ENCODE assay signal across 7 mouse cellular contexts in genomic region chr13:29371916-29372315, GRCm38 (mm10).
DNase-seq lines count a peak whose midpoint lies in the region; ATAC-seq and TF ChIP-seq lines count a peak whose summit lies in the region.

No protein-coding gene starts in this region.

- H3K36me3 ChIP-seq in forebrain, embryonic 14.5 days (ENCODE audit: control insufficient read depth, insufficient read depth, low read length), result no peaks in the 10 kb centered on the region
- H3K36me3 ChIP-seq in hindbrain, embryonic 14.5 days (replicated peaks; ENCODE audit: control insufficient read depth, insufficient read depth), result no peaks in the 10 kb centered on the region

- no peak for TF ChIP-seq CTCF in brain, embryonic 14.5 days (IDR thresholded peaks at IDR 0.05; ENCODE audit: borderline replicate concordance, extremely low read depth, insufficient read depth, insufficient read length)
- no peak for TF ChIP-seq CTCF in gastrocnemius, adult 2 months (IDR thresholded peaks at IDR 0.05)

- H3K9me3 ChIP-seq in forebrain, embryonic 14.5 days (replicated peaks; ENCODE audit: control insufficient read depth, low read length), result no peaks in the 10 kb centered on the region
- H3K9me3 ChIP-seq in hindbrain, embryonic 14.5 days (ENCODE audit: control insufficient read depth, low read length), result no peaks in the 10 kb centered on the region

- TF ChIP-seq POLR2A in brain, embryonic 14.5 days (IDR thresholded peaks at IDR 0.05; ENCODE audit: borderline replicate concordance, extremely low read depth, insufficient read depth, insufficient read length, poor library complexity, severe bottlenecking), result no peak

- H3K4me2 ChIP-seq in forebrain, embryonic 14.5 days (ENCODE audit: low read length), result peak overlapping the region; percentile 10; the same call in 1 of the 2 replicates
- no peak overlapping the region for H3K4me2 ChIP-seq in hindbrain, embryonic 14.5 days (replicated peaks)

- peak; percentile 53 for ATAC-seq in forebrain, embryonic 14.5 days
- peak; percentile 41; the same call in 1 of the 2 replicates for ATAC-seq in hindbrain, embryonic 14.5 days (ENCODE audit: low FRiP score)

- H3K27ac ChIP-seq in forebrain, embryonic 14.5 days (ENCODE audit: low read depth, low read length), result peak overlapping the region; percentile 92
- H3K27ac ChIP-seq in hindbrain, embryonic 14.5 days, result peak overlapping the region; percentile 84
- H3K27ac ChIP-seq in gastrocnemius, adult 2 months, result no peak overlapping the region

- WGBS in forebrain, embryonic 14.5 days, result 3% methylated on average over 3 of the region's 3 CpGs
- 20% methylated on average over 3 of the region's 3 CpGs for WGBS in hindbrain, embryonic 14.5 days

- H3K9ac ChIP-seq in forebrain, embryonic 14.5 days (ENCODE audit: low read length), result 0 out of 2 replicates have a peak overlapping the region, but pooled peaks have one; percentile 9
- H3K9ac ChIP-seq in hindbrain, embryonic 14.5 days, result peak overlapping the region; percentile 24; the same call in 1 of the 2 replicates

- H3K4me1 ChIP-seq in forebrain, embryonic 14.5 days (ENCODE audit: control insufficient read depth, insufficient read depth, low read length), result peaks cover 49% of the 10 kb centered on the region
- peaks cover 36% of the 10 kb centered on the region for H3K4me1 ChIP-seq in hindbrain, embryonic 14.5 days (replicated peaks; ENCODE audit: control insufficient read depth, insufficient read depth, low read length)

- peak; percentile 46 for DNase-seq in adipocyte (ENCODE audit: low spot score)
- peak; percentile 94 for DNase-seq in brain, embryonic 14.5 days (ENCODE audit: low read depth)
- peak; percentile 87 for DNase-seq in forebrain, embryonic 14.5 days (ENCODE audit: low spot score)
- DNase-seq in hindbrain, embryonic 14.5 days (ENCODE audit: low spot score), result peak; percentile 63
- no peak for DNase-seq in ovary, postnatal 36 days (ENCODE audit: low spot score)
- DNase-seq in right cerebral cortex, postnatal 36 days (ENCODE audit: low spot score in 2 of 2), result no peak
- no peak for DNase-seq in gastrocnemius, adult 2 months

- H3K27me3 ChIP-seq in forebrain, embryonic 14.5 days (replicated peaks; ENCODE audit: control insufficient read depth, insufficient read depth, low read length), result no peaks in the 10 kb centered on the region
- no peaks in the 10 kb centered on the region for H3K27me3 ChIP-seq in hindbrain, embryonic 14.5 days (ENCODE audit: control insufficient read depth, insufficient read depth, low read length)

- H3K4me3 ChIP-seq in forebrain, embryonic 14.5 days (ENCODE audit: low read depth, low read length), result no peak overlapping the region
- no peak overlapping the region for H3K4me3 ChIP-seq in hindbrain, embryonic 14.5 days (replicated peaks; ENCODE audit: low read length)
- no peak overlapping the region for H3K4me3 ChIP-seq in gastrocnemius, adult 2 months

- intact Hi-C loops in gastrocnemius, adult 2 months (cut with DNase I), result no loop called here

Comparison
In these comparisons a context has a peak if more than half of its experiments do, and no peak if none do; other contexts are left out.
1. DNase-seq: peak in adipocyte (single experiment), brain, embryonic 14.5 days (single experiment), forebrain, embryonic 14.5 days (single experiment) and hindbrain, embryonic 14.5 days (single experiment); none in ovary, postnatal 36 days (single experiment), right cerebral cortex, postnatal 36 days (0 of 2) and gastrocnemius, adult 2 months (single experiment).